Mouse (Mus musculus): Measurements from ENCODE around the gene 4930404H24Rik.

DNA sequence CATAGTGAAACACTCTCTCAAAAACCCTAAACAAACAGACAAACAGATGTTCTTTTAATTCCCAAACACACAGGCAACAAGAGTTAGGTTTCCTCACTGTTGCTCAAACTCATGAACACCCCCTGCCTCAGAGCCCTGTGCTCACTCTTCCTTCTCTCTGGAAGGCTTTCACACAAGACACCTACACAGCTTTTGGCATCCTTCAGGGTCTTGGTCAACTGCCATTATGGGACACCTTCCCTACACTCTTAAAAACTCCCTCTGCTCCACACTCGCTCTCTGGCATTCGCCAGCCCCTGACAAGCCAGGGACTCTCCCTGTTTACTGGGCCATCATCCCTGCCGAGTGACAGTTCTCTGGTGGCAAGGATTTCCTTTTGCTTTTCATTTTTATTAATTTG lies 21.4 kb downstream of the 4930404H24Rik start:
- no peak for TF ChIP-seq CTCF (IDR thresholded peaks at IDR 0.05; ENCODE audit: extremely low read depth, insufficient read depth, low read length)
- TF ChIP-seq POLR2A (IDR thresholded peaks at IDR 0.05; ENCODE audit: extremely low read depth, insufficient read depth, low read length): no peak

Data from cortical plate, adult 2 months (tissue).